Mouse (Mus musculus) liver, adult 2 months (tissue): Measurements from ENCODE around the gene Nanp. TPM values are rescaled to one million over a fixed set of nuclear protein-coding genes. Genes with fewer than 3 reads are reported as not detected.
A peak's percentile ranks its signal among the peaks of the same experiment; 100 is the strongest.

Experiments used
- DNase-seq: peaks from one replicate; pipeline ENCODE4 v3.0.0-alpha.2; 2011; ENCODE audit warnings: low read depth, low spot score; ENCODE audit errors: extremely low read depth
- H3K27ac ChIP-seq: fragments of 200-500 bp; replicated peaks from 2 replicates; pipeline ENCODE4 v1.5.1; 2012; ENCODE audit warnings: low read depth, mild to moderate bottlenecking, control low read depth, inconsistent platforms, low read length; ENCODE audit not compliant: insufficient read depth
- H3K27me3 ChIP-seq: fragments of 200-500 bp; 2 replicates; pipeline ENCODE4 v1.6.1; 2012; ENCODE audit warnings: mild to moderate bottlenecking, moderate library complexity, low read length, inconsistent platforms; ENCODE audit not compliant: control insufficient read depth, insufficient read depth
- H3K36me3 ChIP-seq: fragments of 200-500 bp; 2 replicates; pipeline ENCODE4 v1.6.1; 2012; ENCODE audit warnings: low read length, inconsistent platforms; ENCODE audit not compliant: control insufficient read depth, insufficient read depth
- H3K4me1 ChIP-seq: fragments of 200-500 bp; 2 replicates; pipeline ENCODE4 v1.6.1; 2011; ENCODE audit warnings: low read length; ENCODE audit not compliant: control insufficient read depth, insufficient read depth
- H3K4me3 ChIP-seq: fragments of 200-500 bp; 2 replicates; pipeline ENCODE4 v1.5.1; 2011; ENCODE audit warnings: low read depth, mild to moderate bottlenecking, control low read depth, low read length, moderate library complexity; ENCODE audit not compliant: insufficient read depth
- H3K79me2 ChIP-seq: fragments of 200-500 bp; 2 replicates; pipeline ENCODE4 v1.6.1; 2012; ENCODE audit warnings: inconsistent platforms, mild to moderate bottlenecking, low read length, moderate library complexity; ENCODE audit not compliant: control insufficient read depth, insufficient read depth
- H3K9ac ChIP-seq: fragments of 200-500 bp; 2 replicates; pipeline ENCODE4 v1.6.1; 2012; ENCODE audit warnings: low read depth, mild to moderate bottlenecking, control low read depth, inconsistent platforms, low read length
- CTCF ChIP-seq: fragments of 200-500 bp; IDR thresholded peaks from 2 replicates; pipeline ENCODE4 v1.5.1; 2011; ENCODE audit warnings: low read depth, low read length, control low read depth
- POLR2A ChIP-seq: fragments of 200-500 bp; IDR thresholded peaks from 2 replicates; pipeline ENCODE4 v1.6.1; 2011; ENCODE audit warnings: low read length, control low read depth; ENCODE audit not compliant: insufficient read depth; ENCODE audit errors: extremely low read depth
- WGBS: fragments of 180-500 bp; shearing (Covaris S2); methylation state at CpG from one replicate; pipeline ENCODE4 v1.1.7; 2018; 5-methylcytosine and 5-hydroxymethylcytosine counted together
- polyA plus RNA-seq: library from polyadenylated mRNA; depleted of rRNA; stranded (reverse); fragments of >200 nt; gene quantifications from 2 replicates; pipeline ENCODE4 v1.2.3, GENCODE M21; 2012
- total RNA-seq: library from RNA; depleted of rRNA; stranded (reverse); fragments of >200 nt; gene quantifications from 2 replicates; pipeline ENCODE4 v1.2.3, GENCODE M21; 2014

Gene Nanp
- total and polyA plus RNA-seq, 2 experiments: 3.5 to 11.8 TPM

DNA sequence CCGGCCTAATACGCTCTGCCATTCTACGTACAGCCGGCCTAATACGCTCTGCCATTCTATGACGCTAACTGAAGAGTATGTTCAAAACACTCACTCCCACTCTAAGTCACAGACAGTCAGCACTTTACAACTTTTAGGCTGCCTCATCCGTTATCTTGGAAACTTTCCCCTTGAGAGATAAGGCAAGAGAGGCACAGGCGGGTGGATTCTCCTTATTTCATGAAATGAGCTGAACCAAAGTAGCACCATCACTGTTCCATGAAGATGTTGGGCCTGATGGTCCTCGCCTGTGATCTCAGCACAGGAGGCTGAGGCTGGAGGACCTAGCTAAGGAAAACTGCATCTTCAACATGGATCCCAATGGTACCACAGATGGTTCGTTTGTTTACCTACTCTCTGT, 34.8 kb downstream of the Nanp start:
- H3K27me3 ChIP-seq: 0 out of 2 replicates have a peak, but pooled peaks cover 6% of the 10 kb centered on the region
- H3K4me1 ChIP-seq: peaks cover 4% of the 10 kb centered on the region; the same call in 1 of the 2 replicates
- 91% methylated on average over 10 of the region's 10 CpGs for WGBS
- no peak overlapping the region for H3K27ac ChIP-seq
- H3K36me3 ChIP-seq: no peaks in the 10 kb centered on the region
- no peak overlapping the region for H3K4me3 ChIP-seq
- TF ChIP-seq CTCF: no peak
- no peak for TF ChIP-seq POLR2A
- no peak overlapping the region for H3K9ac ChIP-seq
- H3K79me2 ChIP-seq: no peaks in the 10 kb centered on the region
- DNase-seq: no peak

DNA sequence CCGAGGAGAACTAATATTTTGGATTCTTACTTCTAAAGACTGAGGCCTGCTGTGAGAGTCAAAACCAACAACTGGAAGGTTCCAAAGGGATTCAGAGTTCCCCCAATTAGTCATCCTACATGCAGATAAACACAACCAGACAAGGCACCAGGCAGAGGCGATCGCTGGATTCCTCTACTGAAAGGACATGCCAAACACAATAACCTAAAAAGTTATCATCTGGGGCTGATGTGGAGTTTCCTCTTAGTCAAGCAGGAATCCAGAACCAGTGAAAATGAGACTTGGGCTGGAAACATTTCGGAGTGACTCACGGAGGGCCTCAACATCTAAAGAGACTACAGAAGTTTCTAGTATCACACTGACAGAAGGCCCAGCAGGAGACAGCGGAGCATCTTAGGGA, 35.4 kb downstream of the Nanp start:
- Histone ChIP-seq H3K9ac (no peak overlapping the region), H3K27ac (no peak overlapping the region)

DNA sequence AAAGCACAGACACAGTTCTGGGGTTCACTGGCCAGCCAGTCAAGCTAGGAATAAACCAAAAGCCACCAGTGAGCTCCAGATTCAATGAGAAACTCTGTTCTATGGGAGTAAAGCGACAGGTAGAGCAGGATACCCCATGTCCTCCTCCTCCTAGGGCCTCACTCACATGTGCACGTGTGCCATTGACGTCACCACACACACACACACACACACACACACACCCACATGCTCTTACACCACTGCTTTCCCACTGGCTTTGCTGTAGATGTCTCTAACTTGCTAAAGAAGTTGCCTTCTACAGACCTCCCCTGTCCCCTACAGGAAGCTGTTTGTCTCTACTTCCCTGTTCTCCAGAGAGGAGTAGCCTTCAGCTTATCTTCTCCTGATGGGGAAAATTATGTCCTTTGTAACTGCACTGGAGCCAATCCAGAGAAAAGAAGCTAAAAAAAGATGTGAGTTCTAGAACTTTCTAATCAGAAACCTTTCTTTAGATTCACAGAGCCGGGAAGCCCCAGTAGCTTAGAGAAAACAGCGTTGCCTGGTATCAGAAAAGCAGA, 37.5 kb downstream of the Nanp start:
- Histone ChIP-seq H3K27ac (no peak overlapping the region), H3K27me3 (no peaks in the 10 kb centered on the region), H3K4me1 (no peaks in the 10 kb centered on the region), H3K79me2 (no peaks in the 10 kb centered on the region), H3K36me3 (no peaks in the 10 kb centered on the region), H3K4me3 (no peak overlapping the region), H3K9ac (no peak overlapping the region)
- DNase-seq: no peak
- 58% methylated on average over 5 of the region's 5 CpGs for WGBS
- TF ChIP-seq CTCF (no peak), POLR2A (no peak)

More for the DNA sequence above, 35.4 kb downstream of the Nanp start:
- Histone ChIP-seq H3K27me3 (0 out of 2 replicates have a peak, but pooled peaks cover 3% of the 10 kb centered on the region), H3K4me1 (peaks cover 3% of the 10 kb centered on the region; the same call in 1 of the 2 replicates), H3K79me2 (no peaks in the 10 kb centered on the region), H3K4me3 (no peak overlapping the region), H3K36me3 (no peaks in the 10 kb centered on the region)
- peak; percentile 3 for DNase-seq
- WGBS: 80% methylated on average over 6 of the region's 6 CpGs
- no peak for TF ChIP-seq POLR2A
- no peak for TF ChIP-seq CTCF

DNA sequence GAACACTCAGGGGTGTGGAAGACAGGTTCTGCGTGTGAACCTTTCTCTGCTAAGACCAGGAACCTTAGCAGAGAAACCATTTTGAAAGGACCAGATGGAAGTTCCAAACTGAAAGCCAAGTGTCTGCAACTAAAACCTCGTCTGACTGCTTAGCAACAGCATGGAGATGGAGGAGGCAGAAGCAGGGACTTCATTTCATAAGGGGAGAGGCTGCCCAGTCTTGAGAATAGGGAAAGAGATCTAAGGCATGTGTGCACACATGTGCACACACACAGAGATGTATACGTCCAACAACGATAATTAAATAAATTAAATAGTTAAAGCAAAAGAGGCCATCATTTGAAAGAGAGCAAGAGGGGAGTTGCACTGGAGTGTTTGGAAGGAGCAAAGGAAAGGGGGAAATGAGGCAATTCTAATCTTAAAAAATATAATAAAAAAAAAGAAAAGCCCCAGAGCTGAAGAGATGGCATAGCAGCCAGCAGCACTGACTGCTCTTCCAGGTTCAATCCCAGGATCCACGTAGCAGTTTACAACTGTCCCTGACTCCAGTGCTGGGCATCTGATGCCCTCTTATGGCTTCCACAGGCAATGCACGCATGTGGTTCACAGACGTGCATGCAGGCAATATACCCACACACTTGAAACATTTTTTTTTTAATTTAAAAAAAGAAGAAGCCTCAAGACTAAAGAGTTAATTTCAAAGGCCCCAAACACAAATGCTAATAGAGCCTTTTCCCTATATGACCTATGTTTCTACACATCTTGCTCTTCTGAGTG, 38.6 kb downstream of the Nanp start:
- no peaks in the 10 kb centered on the region for H3K27me3 ChIP-seq
- H3K4me3 ChIP-seq: no peak overlapping the region
- H3K9ac ChIP-seq: no peak overlapping the region
- H3K79me2 ChIP-seq: no peaks in the 10 kb centered on the region
- no peak overlapping the region for H3K27ac ChIP-seq
- no peaks in the 10 kb centered on the region for H3K36me3 ChIP-seq
- H3K4me1 ChIP-seq: 0 out of 2 replicates have a peak, but pooled peaks cover under 1% of the 10 kb centered on the region
- peak; percentile 44 for DNase-seq
- 56% methylated on average over 7 of the region's 7 CpGs for WGBS
- TF ChIP-seq CTCF (peak; percentile 91), POLR2A (no peak)

DNA sequence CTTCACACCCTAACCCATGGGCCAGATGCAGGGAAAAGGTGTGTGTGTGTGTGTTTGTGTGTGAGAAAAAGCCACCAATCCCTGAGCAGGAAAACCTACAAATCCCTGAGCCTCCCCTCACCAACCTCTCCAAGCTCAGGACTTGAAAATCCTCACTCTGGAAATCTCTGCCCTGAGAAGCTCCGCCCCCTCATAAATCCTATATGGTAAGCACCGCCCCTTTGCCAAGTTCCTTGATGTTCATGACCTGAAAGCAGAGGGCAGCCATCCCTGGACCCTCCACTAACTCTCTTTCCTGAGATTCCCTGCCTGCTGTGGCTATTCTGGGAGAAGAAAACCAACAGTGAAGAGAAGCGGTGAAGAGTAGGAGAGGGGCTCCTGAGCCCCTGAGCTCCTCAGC, 40.2 kb downstream of the Nanp start:
- Histone ChIP-seq H3K79me2 (no peaks in the 10 kb centered on the region), H3K36me3 (no peaks in the 10 kb centered on the region), H3K9ac (no peak overlapping the region), H3K4me1 (peaks cover 5% of the 10 kb centered on the region), H3K4me3 (no peak overlapping the region), H3K27ac (no peak overlapping the region), H3K27me3 (no peaks in the 10 kb centered on the region)
- DNase-seq: no peak
- WGBS: 81% methylated on average over 3 of the region's 3 CpGs
- TF ChIP-seq POLR2A (no peak), CTCF (no peak)

DNA sequence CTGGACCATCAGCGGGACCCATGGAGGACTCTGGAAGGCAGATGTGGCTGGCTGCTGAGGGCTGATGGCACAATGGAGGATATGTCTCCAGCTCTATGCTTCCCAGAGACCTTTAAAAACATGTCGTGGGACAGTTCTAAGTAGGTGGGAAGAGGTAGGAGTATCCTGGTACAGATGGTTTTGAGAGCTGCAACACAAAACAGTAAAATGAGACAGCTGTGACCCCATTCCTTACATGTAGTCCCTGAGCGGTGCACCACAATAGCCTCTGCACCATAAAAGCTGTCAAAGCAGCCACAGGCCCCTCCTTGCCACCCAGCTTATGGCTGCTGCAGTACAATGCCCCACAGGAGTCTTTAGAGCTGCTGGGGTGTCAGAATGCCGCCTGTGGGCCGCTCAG, 41.6 kb downstream of the Nanp start:
- Histone ChIP-seq H3K27ac (no peak overlapping the region), H3K9ac (no peak overlapping the region), H3K36me3 (no peaks in the 10 kb centered on the region), H3K79me2 (no peaks in the 10 kb centered on the region), H3K27me3 (no peaks in the 10 kb centered on the region), H3K4me3 (no peak overlapping the region), H3K4me1 (peaks cover 5% of the 10 kb centered on the region)
- DNase-seq: no peak
- 93% methylated on average over 5 of the region's 5 CpGs for WGBS
- TF ChIP-seq CTCF (no peak), POLR2A (no peak)
